Mouse (Mus musculus) liver, embryonic 14.5 days (tissue): ENCODE measurements at regions not wholly inside any gene's neighbourhood (a gene's known extent, or its start where the extent isn't known, plus 50 kb on each side); places are given as distances from the start of the nearest gene placed in this dataset.

ENCODE experiments used
- ATAC-seq: fragments of 200-750 bp; cut with Nextera tagmentation; 2 replicates; pipeline ENCODE4 v1.8.0; 2017; ENCODE audit warnings: moderate number of reproducible peaks, mild to moderate bottlenecking, moderate library complexity; ENCODE audit not compliant: insufficient read depth
- DNase-seq, 3 experiments: peaks; one replicate each; pipeline ENCODE4 v3.0.0-alpha.2; 2012 to 2013; ENCODE audit warnings: low read depth in 3 of 3, low spot score in 3 of 3
- H3K27ac ChIP-seq: fragments of 300-500 bp; sonication (generic); 2 replicates; pipeline ENCODE4 v1.5.1; 2014; ENCODE audit warnings: moderate library complexity, mild to moderate bottlenecking, control low read depth, inconsistent platforms
- H3K27me3 ChIP-seq: fragments of 300-500 bp; sonication (generic); 2 replicates; pipeline ENCODE4 v1.6.1; 2014; ENCODE audit warnings: mild to moderate bottlenecking, low read length, moderate library complexity; ENCODE audit not compliant: control insufficient read depth, insufficient read depth
- H3K36me3 ChIP-seq: fragments of 300-500 bp; sonication (generic); replicated peaks from 2 replicates; pipeline ENCODE4 v1.6.1; 2014; ENCODE audit warnings: low read depth; ENCODE audit not compliant: control insufficient read depth, insufficient read depth
- H3K4me1 ChIP-seq, 2 experiments: fragments of 200-500 bp in 1 of 2; fragments of 300-500 bp in 1 of 2; sonication (generic) in 1 of 2; replicated peaks; 2 replicates each; pipeline ENCODE4 v1.6.1; 2012 to 2014; ENCODE audit warnings: antibody characterized with exemption in 1 of 2, inconsistent platforms in 1 of 2, low read length in 1 of 2; ENCODE audit not compliant: control insufficient read depth in 2 of 2, insufficient read depth in 2 of 2
- H3K4me2 ChIP-seq: fragments of 300-500 bp; sonication (generic); 2 replicates; pipeline ENCODE4 v1.6.1; 2014; ENCODE audit warnings: low read depth, mild to moderate bottlenecking, control low read depth, moderate library complexity
- H3K4me3 ChIP-seq, 2 experiments: fragments of 200-500 bp in 1 of 2; fragments of 300-500 bp in 1 of 2; sonication (generic) in 1 of 2; 2 replicates each; pipeline ENCODE4 v1.5.1; 2012 to 2014; ENCODE audit warnings: low read depth in 2 of 2, low read length in 2 of 2, mild to moderate bottlenecking in 2 of 2, control low read depth in 1 of 2, inconsistent platforms in 1 of 2, moderate library complexity in 1 of 2; ENCODE audit not compliant: insufficient read depth in 1 of 2
- H3K9ac ChIP-seq: fragments of 300-500 bp; sonication (generic); replicated peaks from 2 replicates; pipeline ENCODE4 v1.6.1; 2014; ENCODE audit warnings: mild to moderate bottlenecking, control low read depth, moderate library complexity
- H3K9me3 ChIP-seq: fragments of 300-500 bp; sonication (generic); 2 replicates; pipeline ENCODE4 v1.6.1; 2016; ENCODE audit warnings: low read length, mixed read lengths; ENCODE audit not compliant: control insufficient read depth
- CTCF ChIP-seq: IDR thresholded peaks from 2 replicates; pipeline ENCODE4 v1.5.1; 2016; ENCODE audit warnings: antibody characterized with exemption, low read depth, control low read depth
- EP300 ChIP-seq: IDR thresholded peaks from 2 replicates; pipeline ENCODE4 v1.6.1; 2016; ENCODE audit warnings: antibody characterized with exemption, low read depth
- WGBS: fragments of 180-500 bp; shearing (Covaris S2); extraction: QIAGEN DNeasy Blood & Tissue Kit; methylation state at CpG from one replicate; pipeline ENCODE4 v1.1.7; 2014; ENCODE audit not compliant: insufficient replicate concordance; 5-methylcytosine and 5-hydroxymethylcytosine counted together

GRCm38 (mm10) chr15:59783393-59783781 is 233.0 kb downstream of the 4933412E24Rik start:
- no peak overlapping the region for H3K4me3 ChIP-seq
- no peak overlapping the region for H3K27ac ChIP-seq
- ATAC-seq (no peak), DNase-seq (no peak)
- no peaks in the 10 kb centered on the region for H3K9me3 ChIP-seq
- peaks cover 0 to 22% of the 10 kb centered on the region in 2 experiments; a peak in 2 of 4 replicates for H3K4me1 ChIP-seq
- H3K27me3 ChIP-seq: no peaks in the 10 kb centered on the region
- no peak for TF ChIP-seq CTCF
- no peak for TF ChIP-seq EP300
- H3K4me2 ChIP-seq: no peak overlapping the region
- no peak overlapping the region for H3K9ac ChIP-seq
- H3K36me3 ChIP-seq: no peaks in the 10 kb centered on the region
- 14% methylated on average over 6 of the region's 6 CpGs for WGBS

- Histone ChIP-seq H3K4me1 (peaks cover 0 to 20% of the 10 kb centered on the region in 2 experiments; a peak in 2 of 4 replicates), H3K4me3 (no peak overlapping the region), H3K4me2 (no peak overlapping the region), H3K27me3 (no peaks in the 10 kb centered on the region), H3K9ac (no peak overlapping the region), H3K36me3 (no peaks in the 10 kb centered on the region), H3K27ac (no peak overlapping the region), H3K9me3 (no peaks in the 10 kb centered on the region)
- TF ChIP-seq CTCF (no peak), EP300 (no peak)
- WGBS: 53% methylated on average over 1 of the region's 1 CpGs
- DNase-seq (no peak), ATAC-seq (no peak)
Measured at GRCm38 (mm10) chr15:59780506-59780905, 235.9 kb downstream of the 4933412E24Rik start.

- Histone ChIP-seq H3K4me3 (no peak overlapping the region), H3K9me3 (no peaks in the 10 kb centered on the region), H3K27ac (no peak overlapping the region), H3K9ac (no peak overlapping the region), H3K27me3 (no peaks in the 10 kb centered on the region), H3K4me1 (peaks cover 0 to 2% of the 10 kb centered on the region in 2 experiments; a peak in 1 of 4 replicates), H3K36me3 (no peaks in the 10 kb centered on the region), H3K4me2 (no peak overlapping the region)
- ATAC-seq: no peak
- TF ChIP-seq CTCF (no peak), EP300 (no peak)
- no peak for DNase-seq
- WGBS: 76% methylated on average over 13 of the region's 13 CpGs
Measured at GRCm38 (mm10) chr15:59777307-59777871, 239.0 kb downstream of the 4933412E24Rik start.

GRCm38 (mm10) chr15:59775781-59776180 is 240.6 kb downstream of the 4933412E24Rik start:
- no peak for TF ChIP-seq EP300
- no peak for TF ChIP-seq CTCF
- H3K4me3 ChIP-seq: no peak overlapping the region
- 0 out of 4 replicates have a peak, but pooled peaks cover 0 to 2% of the 10 kb centered on the region in 2 experiments for H3K4me1 ChIP-seq
- WGBS: 62% methylated on average over 3 of the region's 3 CpGs
- no peak overlapping the region for H3K27ac ChIP-seq
- DNase-seq (no peak), ATAC-seq (no peak)
- no peaks in the 10 kb centered on the region for H3K36me3 ChIP-seq
- H3K4me2 ChIP-seq: no peak overlapping the region
- no peaks in the 10 kb centered on the region for H3K9me3 ChIP-seq
- no peaks in the 10 kb centered on the region for H3K27me3 ChIP-seq
- no peak overlapping the region for H3K9ac ChIP-seq

GRCm38 (mm10) chr15:59773983-59774382 is 242.4 kb downstream of the 4933412E24Rik start:
- no peak for ATAC-seq
- no peak overlapping the region for H3K9ac ChIP-seq
- no peak overlapping the region for H3K4me3 ChIP-seq
- no peaks in the 10 kb centered on the region for H3K27me3 ChIP-seq
- no peak overlapping the region for H3K27ac ChIP-seq
- no peak for DNase-seq
- TF ChIP-seq CTCF: no peak
- no peak for TF ChIP-seq EP300
- WGBS: 57% methylated on average over 2 of the region's 2 CpGs
- no peaks in the 10 kb centered on the region for H3K9me3 ChIP-seq
- H3K4me1 ChIP-seq: 0 out of 4 replicates have a peak, but pooled peaks cover 0 to 2% of the 10 kb centered on the region in 2 experiments
- H3K36me3 ChIP-seq: no peaks in the 10 kb centered on the region
- no peak overlapping the region for H3K4me2 ChIP-seq
